Mouse (Mus musculus): ENCODE results near the gene Dnhd1.

DNA sequence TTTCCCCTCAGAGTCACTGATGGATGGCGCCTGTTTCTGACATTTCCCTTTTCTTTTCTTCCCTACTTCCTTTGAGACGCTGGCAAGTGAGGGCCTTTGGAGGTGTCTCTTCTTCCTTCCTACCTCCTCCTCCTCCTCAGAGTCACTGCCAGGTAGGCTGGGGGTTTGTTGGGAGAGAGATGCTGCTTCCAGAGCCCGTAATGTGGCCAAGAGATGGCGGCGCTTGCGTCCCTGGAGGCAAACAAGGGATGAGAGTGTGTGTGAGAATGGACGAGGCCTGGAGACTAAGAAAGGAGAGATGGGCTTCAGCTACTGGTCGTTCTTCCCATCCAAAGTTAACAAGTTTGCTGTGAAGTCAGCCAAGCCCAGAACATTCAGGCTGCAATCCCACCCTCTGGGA lies 84.2 kb downstream of the Dnhd1 start:
- TF ChIP-seq POLR2A (IDR thresholded peaks at IDR 0.05; ENCODE audit: low read depth, low read length) (no peak), CTCF (IDR thresholded peaks at IDR 0.05; ENCODE audit: extremely low read depth, insufficient read length, insufficient replicate concordance, low read depth, low read length) (no peak)

All from small intestine, adult 2 months (tissue).